Comparison of ENCODE assay signal across 7 mouse cellular contexts in genomic region chr5:67756138-67756537, GRCm38 (mm10).
DNase-seq lines count a peak whose midpoint lies in the region; ATAC-seq lines count a peak whose summit lies in the region.

No protein-coding gene starts in this region.

- ATAC-seq in CD4-positive, CD25-positive, alpha-beta regulatory T cell, adult 4 months, result peak; percentile 76

- DNase-seq in kidney, adult 9 months, result peak; percentile 44
- DNase-seq in kidney, adult 11 months, result no peak
- DNase-seq in NIH3T3 (ENCODE audit: low read depth), result peak; percentile 11
- peak; percentile 63 to 72 for DNase-seq in cerebellum, postnatal 25 days
- peak; percentile 18 to 64 for DNase-seq in kidney, postnatal 36 days
- DNase-seq in retina, adult 2 months (ENCODE audit: low read depth, low spot score), result peak; percentile 32
